Mouse (Mus musculus): ENCODE measurements around the gene Atp1a1. TPM values are rescaled to one million over a fixed set of nuclear protein-coding genes. Genes with fewer than 3 reads are reported as not detected.

The Atp1a1 gene
- polyA plus RNA-seq, 1 experiment: 26.7 TPM

- no peak overlapping the region for H3K27ac ChIP-seq (replicated peaks; ENCODE audit: low read depth, low read length)
- no peaks in the 10 kb centered on the region for H3K4me1 ChIP-seq (ENCODE audit: control insufficient read depth, insufficient read depth, insufficient read length, low read length)
- no peak overlapping the region for H3K4me3 ChIP-seq (ENCODE audit: insufficient read depth, low read depth, low read length)
These were observed 19.8 kb upstream of the Atp1a1 start for GRCm38 (mm10) chr3:101624287-101624686.

GRCm38 (mm10) chr3:101619017-101619416 is 14.5 kb upstream of the Atp1a1 start:
- no peaks in the 10 kb centered on the region for H3K4me1 ChIP-seq (ENCODE audit: control insufficient read depth, insufficient read depth, insufficient read length, low read length)
- H3K4me3 ChIP-seq (ENCODE audit: insufficient read depth, low read depth, low read length): no peak overlapping the region
- no peak overlapping the region for H3K27ac ChIP-seq (replicated peaks; ENCODE audit: low read depth, low read length)

- Histone ChIP-seq H3K4me1 (ENCODE audit: control insufficient read depth, insufficient read depth, insufficient read length, low read length) (no peaks in the 10 kb centered on the region), H3K27ac (replicated peaks; ENCODE audit: low read depth, low read length) (no peak overlapping the region), H3K4me3 (ENCODE audit: insufficient read depth, low read depth, low read length) (no peak overlapping the region)
These were observed 14.0 kb upstream of the Atp1a1 start for GRCm38 (mm10) chr3:101618505-101618904.

- Histone ChIP-seq H3K4me3 (ENCODE audit: insufficient read depth, low read depth, low read length) (no peak overlapping the region), H3K4me1 (ENCODE audit: control insufficient read depth, insufficient read depth, insufficient read length, low read length) (no peaks in the 10 kb centered on the region), H3K27ac (replicated peaks; ENCODE audit: low read depth, low read length) (no peak overlapping the region)
These were observed 13.0 kb upstream of the Atp1a1 start for GRCm38 (mm10) chr3:101617451-101617850.

- no peak overlapping the region for H3K4me3 ChIP-seq (ENCODE audit: insufficient read depth, low read depth, low read length)
- no peaks in the 10 kb centered on the region for H3K4me1 ChIP-seq (ENCODE audit: control insufficient read depth, insufficient read depth, insufficient read length, low read length)
- no peak overlapping the region for H3K27ac ChIP-seq (replicated peaks; ENCODE audit: low read depth, low read length)
These were observed 12.5 kb upstream of the Atp1a1 start for GRCm38 (mm10) chr3:101617007-101617406.

- no peak overlapping the region for H3K27ac ChIP-seq (replicated peaks; ENCODE audit: low read depth, low read length)
- no peaks in the 10 kb centered on the region for H3K4me1 ChIP-seq (ENCODE audit: control insufficient read depth, insufficient read depth, insufficient read length, low read length)
- H3K4me3 ChIP-seq (ENCODE audit: insufficient read depth, low read depth, low read length): no peak overlapping the region
These were observed 11.4 kb upstream of the Atp1a1 start for GRCm38 (mm10) chr3:101615856-101616255.

- Histone ChIP-seq H3K4me3 (ENCODE audit: insufficient read depth, low read depth, low read length) (no peak overlapping the region), H3K27ac (replicated peaks; ENCODE audit: low read depth, low read length) (no peak overlapping the region), H3K4me1 (ENCODE audit: control insufficient read depth, insufficient read depth, insufficient read length, low read length) (no peaks in the 10 kb centered on the region)
These were observed 7.5 kb upstream of the Atp1a1 start for GRCm38 (mm10) chr3:101611813-101612491.

- Histone ChIP-seq H3K27ac (replicated peaks; ENCODE audit: low read depth, low read length) (no peak overlapping the region), H3K4me1 (ENCODE audit: control insufficient read depth, insufficient read depth, insufficient read length, low read length) (no peaks in the 10 kb centered on the region), H3K4me3 (ENCODE audit: insufficient read depth, low read depth, low read length) (no peak overlapping the region)
These were observed 6.7 kb upstream of the Atp1a1 start for GRCm38 (mm10) chr3:101611012-101611812.

- Histone ChIP-seq H3K27ac (replicated peaks; ENCODE audit: low read depth, low read length) (no peak overlapping the region), H3K4me1 (ENCODE audit: control insufficient read depth, insufficient read depth, insufficient read length, low read length) (no peaks in the 10 kb centered on the region), H3K4me3 (ENCODE audit: insufficient read depth, low read depth, low read length) (no peak overlapping the region)
These were observed 4.8 kb upstream of the Atp1a1 start for GRCm38 (mm10) chr3:101609302-101609701.

GRCm38 (mm10) chr3:101606861-101607455 is 2.5 kb upstream of the Atp1a1 start:
- Histone ChIP-seq H3K27ac (replicated peaks; ENCODE audit: low read depth, low read length) (no peak overlapping the region), H3K4me3 (ENCODE audit: insufficient read depth, low read depth, low read length) (no peak overlapping the region), H3K4me1 (ENCODE audit: control insufficient read depth, insufficient read depth, insufficient read length, low read length) (peaks cover 6% of the 10 kb centered on the region; the same call in 1 of the 2 replicates)

- H3K27ac ChIP-seq (replicated peaks; ENCODE audit: low read depth, low read length): no peak overlapping the region
- H3K4me3 ChIP-seq (ENCODE audit: insufficient read depth, low read depth, low read length): no peak overlapping the region
- peaks cover 6% of the 10 kb centered on the region; the same call in 1 of the 2 replicates for H3K4me1 ChIP-seq (ENCODE audit: control insufficient read depth, insufficient read depth, insufficient read length, low read length)
These were observed 1.2 kb upstream of the Atp1a1 start for GRCm38 (mm10) chr3:101605721-101606120.

- Histone ChIP-seq H3K27ac (replicated peaks; ENCODE audit: low read depth, low read length) (no peak overlapping the region), H3K4me1 (ENCODE audit: control insufficient read depth, insufficient read depth, insufficient read length, low read length) (peaks cover 8% of the 10 kb centered on the region; the same call in 1 of the 2 replicates), H3K4me3 (ENCODE audit: insufficient read depth, low read depth, low read length) (no peak overlapping the region)
These were observed 807 bp upstream of the Atp1a1 start for GRCm38 (mm10) chr3:101605291-101605690.

GRCm38 (mm10) chr3:101603661-101604549 is 579 bp downstream of the Atp1a1 start:
- Histone ChIP-seq H3K4me1 (ENCODE audit: control insufficient read depth, insufficient read depth, insufficient read length, low read length) (peaks cover 20% of the 10 kb centered on the region; the same call in 1 of the 2 replicates), H3K27ac (replicated peaks; ENCODE audit: low read depth, low read length) (peak overlapping the region; percentile 80), H3K4me3 (ENCODE audit: insufficient read depth, low read depth, low read length) (peak overlapping the region; percentile 78)

- peak overlapping the region; percentile 78 for H3K4me3 ChIP-seq (ENCODE audit: insufficient read depth, low read depth, low read length)
- H3K4me1 ChIP-seq (ENCODE audit: control insufficient read depth, insufficient read depth, insufficient read length, low read length): peaks cover 24% of the 10 kb centered on the region; the same call in 1 of the 2 replicates
- peak overlapping the region; percentile 80 for H3K27ac ChIP-seq (replicated peaks; ENCODE audit: low read depth, low read length)
These were observed 1.3 kb downstream of the Atp1a1 start for GRCm38 (mm10) chr3:101603194-101603593.

All from brown adipose tissue, adult 24 weeks (tissue).